Mouse (Mus musculus): ENCODE measurements around the gene Nrxn1. TPM values are rescaled to one million over a fixed set of nuclear protein-coding genes. Genes with fewer than 3 reads are reported as not detected.

Gene Nrxn1
- total and polyA plus RNA-seq, 3 experiments = 0.22 TPM; not detected in 2

DNA sequence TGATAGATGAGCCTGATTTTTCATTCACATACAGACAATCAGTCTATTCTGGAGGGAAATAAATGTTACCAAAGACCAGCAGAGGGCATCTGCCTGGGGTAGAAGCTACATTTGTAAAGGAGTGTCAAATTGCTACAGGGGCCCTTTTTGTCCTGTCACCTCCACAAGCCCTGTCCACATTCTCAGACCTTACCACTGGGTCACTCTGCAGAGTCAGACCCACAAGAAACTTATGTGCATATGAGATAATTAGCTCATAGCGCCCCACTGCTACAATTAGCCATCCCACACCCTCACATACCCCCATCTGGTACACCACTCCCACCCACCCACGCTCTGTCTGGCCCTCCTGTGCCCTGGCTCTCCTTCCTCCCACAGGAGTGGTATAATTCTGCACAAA lies 640.1 kb downstream of the Nrxn1 start:
- Histone ChIP-seq H3K4me3 (ENCODE audit: low read depth, low read length) (no peak overlapping the region), H3K4me1 (ENCODE audit: insufficient read depth, low read depth, low read length) (no peaks in the 10 kb centered on the region), H3K9me3 (replicated peaks) (peaks cover 16% of the 10 kb centered on the region), H3K36me3 (replicated peaks) (no peaks in the 10 kb centered on the region), H3K27me3 (ENCODE audit: insufficient read depth, low read length) (no peaks in the 10 kb centered on the region)
- no peak for DNase-seq (ENCODE audit: low spot score)
- TF ChIP-seq POLR2AphosphoS5 (IDR thresholded peaks at IDR 0.05; ENCODE audit: insufficient replicate concordance, low read depth, low read length) (no peak), GATA1 (IDR thresholded peaks at IDR 0.05; ENCODE audit: borderline replicate concordance, low read length) (no peak), CTCF (IDR thresholded peaks at IDR 0.05; ENCODE audit: low read depth, low read length) (no peak), GATA2 (IDR thresholded peaks at IDR 0.05; ENCODE audit: borderline replicate concordance, low read depth, low read length) (no peak), TAL1 (conservative IDR thresholded peaks at IDR 0.05; ENCODE audit: low read depth, low read length) (no peak)
- ATAC-seq (ENCODE audit: extremely low read depth, insufficient number of reproducible peaks, low FRiP score, poor library complexity, severe bottlenecking) = no peak

DNA sequence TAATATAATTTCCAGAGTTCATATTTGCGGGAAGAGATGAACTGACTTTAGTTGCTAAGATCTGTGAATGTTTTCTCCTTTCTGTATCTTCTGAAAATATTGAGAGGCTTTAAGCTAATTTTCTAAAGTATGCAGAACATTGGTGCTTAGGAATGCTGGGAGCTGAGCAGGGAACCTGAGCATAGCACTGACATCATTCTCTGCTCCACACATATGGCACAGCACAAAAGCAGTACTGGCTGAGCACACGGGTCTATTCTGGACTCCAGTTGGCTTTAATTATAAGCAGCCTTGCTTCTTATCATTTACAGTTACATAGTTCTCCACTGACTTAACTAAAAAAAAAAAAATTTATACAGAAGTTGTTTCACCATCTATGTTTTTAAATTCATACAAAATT lies 641.5 kb downstream of the Nrxn1 start:
- H3K36me3 ChIP-seq (replicated peaks) = no peaks in the 10 kb centered on the region
- DNase-seq (ENCODE audit: low spot score) (no peak), ATAC-seq (ENCODE audit: extremely low read depth, insufficient number of reproducible peaks, low FRiP score, poor library complexity, severe bottlenecking) (no peak)
- no peak overlapping the region for H3K4me3 ChIP-seq (ENCODE audit: low read depth, low read length)
- peaks cover 16% of the 10 kb centered on the region for H3K9me3 ChIP-seq (replicated peaks)
- no peak for TF ChIP-seq CTCF (IDR thresholded peaks at IDR 0.05; ENCODE audit: low read depth, low read length)
- H3K4me1 ChIP-seq (ENCODE audit: insufficient read depth, low read depth, low read length) = no peaks in the 10 kb centered on the region
- no peaks in the 10 kb centered on the region for H3K27me3 ChIP-seq (ENCODE audit: insufficient read depth, low read length)

DNA sequence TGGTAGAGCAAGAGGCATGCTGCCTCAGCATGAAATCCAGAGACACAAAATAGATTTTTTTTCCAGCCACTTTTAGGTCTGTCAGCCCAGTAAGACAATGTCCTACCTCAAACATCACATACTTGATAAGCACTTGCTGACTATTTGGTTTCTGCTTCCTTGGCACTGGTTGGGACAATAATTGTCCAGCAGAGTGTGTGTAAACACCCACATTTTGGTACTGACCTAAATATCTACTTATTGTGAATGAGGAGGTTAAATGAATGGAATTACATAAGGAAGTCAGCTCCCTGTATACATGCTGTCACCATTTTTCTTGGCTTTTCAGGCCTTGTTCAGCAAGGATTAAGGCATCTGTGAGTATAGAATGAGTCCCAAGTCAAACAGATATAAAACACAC lies 649.8 kb downstream of the Nrxn1 start:
- no peak for TF ChIP-seq TAL1 (conservative IDR thresholded peaks at IDR 0.05; ENCODE audit: low read depth, low read length)
- TF ChIP-seq GATA1 (IDR thresholded peaks at IDR 0.05; ENCODE audit: borderline replicate concordance, low read length) = no peak
- no peak for TF ChIP-seq GATA2 (IDR thresholded peaks at IDR 0.05; ENCODE audit: borderline replicate concordance, low read depth, low read length)
- no peak for TF ChIP-seq CTCF (IDR thresholded peaks at IDR 0.05; ENCODE audit: low read depth, low read length)
- TF ChIP-seq POLR2AphosphoS5 (IDR thresholded peaks at IDR 0.05; ENCODE audit: insufficient replicate concordance, low read depth, low read length) = no peak
- H3K27me3 ChIP-seq (ENCODE audit: insufficient read depth, low read length) = no peaks in the 10 kb centered on the region
- H3K36me3 ChIP-seq (replicated peaks) = no peaks in the 10 kb centered on the region
- H3K4me1 ChIP-seq (ENCODE audit: insufficient read depth, low read depth, low read length) = no peaks in the 10 kb centered on the region
- ATAC-seq (ENCODE audit: extremely low read depth, insufficient number of reproducible peaks, low FRiP score, poor library complexity, severe bottlenecking) (no peak), DNase-seq (ENCODE audit: low spot score) (no peak)
- no peaks in the 10 kb centered on the region for H3K9me3 ChIP-seq (replicated peaks)
- no peak overlapping the region for H3K4me3 ChIP-seq (ENCODE audit: low read depth, low read length)

DNA sequence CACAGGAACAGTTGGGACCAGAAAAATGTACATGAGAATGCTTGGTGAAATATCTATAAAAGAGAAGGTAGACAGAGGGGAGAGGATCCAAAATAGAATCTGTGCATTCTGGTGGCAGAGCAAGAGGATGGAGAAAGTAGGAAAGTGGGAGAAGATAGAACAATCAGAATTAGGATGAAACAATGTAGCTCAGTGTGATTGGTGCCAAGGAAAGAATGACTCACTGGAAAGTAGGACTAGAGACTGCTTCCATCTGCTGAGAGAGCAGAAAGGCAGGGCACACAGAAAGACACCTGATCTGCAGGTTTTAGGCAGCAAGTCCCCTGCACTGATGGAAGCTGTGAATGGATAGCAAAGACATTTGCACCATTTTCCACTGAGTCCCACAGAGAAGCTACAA lies 657.0 kb downstream of the Nrxn1 start:
- no peak for DNase-seq (ENCODE audit: low spot score)

DNA sequence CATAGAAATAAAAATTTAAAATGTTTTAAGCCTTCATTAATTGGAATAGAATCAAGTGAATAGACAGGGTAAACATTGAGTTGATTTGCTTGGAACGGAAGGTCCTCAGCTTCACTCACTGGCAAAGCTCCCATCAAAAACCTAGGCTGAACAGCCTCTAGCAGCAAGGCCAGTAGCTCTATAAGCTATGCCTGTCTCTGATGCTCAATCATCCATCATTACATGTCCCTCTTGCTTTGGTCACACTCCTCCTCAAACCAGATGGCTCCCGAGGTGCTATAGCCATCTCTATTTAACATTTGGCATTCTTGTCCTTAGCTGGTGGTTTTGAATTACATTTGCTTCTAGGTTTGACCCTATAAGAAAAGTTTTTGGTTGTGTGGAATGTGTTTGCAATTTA lies 657.5 kb downstream of the Nrxn1 start:
- TF ChIP-seq GATA2 (IDR thresholded peaks at IDR 0.05; ENCODE audit: borderline replicate concordance, low read depth, low read length) (no peak), POLR2AphosphoS5 (IDR thresholded peaks at IDR 0.05; ENCODE audit: insufficient replicate concordance, low read depth, low read length) (no peak), GATA1 (IDR thresholded peaks at IDR 0.05; ENCODE audit: borderline replicate concordance, low read length) (no peak), CTCF (IDR thresholded peaks at IDR 0.05; ENCODE audit: low read depth, low read length) (no peak), TAL1 (conservative IDR thresholded peaks at IDR 0.05; ENCODE audit: low read depth, low read length) (no peak)
- Histone ChIP-seq H3K36me3 (replicated peaks) (no peaks in the 10 kb centered on the region), H3K9me3 (replicated peaks) (no peaks in the 10 kb centered on the region), H3K27me3 (ENCODE audit: insufficient read depth, low read length) (no peaks in the 10 kb centered on the region), H3K4me3 (ENCODE audit: low read depth, low read length) (no peak overlapping the region), H3K4me1 (ENCODE audit: insufficient read depth, low read depth, low read length) (no peaks in the 10 kb centered on the region)
- no peak for DNase-seq (ENCODE audit: low spot score)
- ATAC-seq (ENCODE audit: extremely low read depth, insufficient number of reproducible peaks, low FRiP score, poor library complexity, severe bottlenecking) = no peak

More for the DNA sequence above, 657.0 kb downstream of the Nrxn1 start:
- TF ChIP-seq CTCF (IDR thresholded peaks at IDR 0.05; ENCODE audit: low read depth, low read length) = no peak
- TF ChIP-seq TAL1 (conservative IDR thresholded peaks at IDR 0.05; ENCODE audit: low read depth, low read length) = no peak
- no peak for TF ChIP-seq POLR2AphosphoS5 (IDR thresholded peaks at IDR 0.05; ENCODE audit: insufficient replicate concordance, low read depth, low read length)
- no peak for TF ChIP-seq GATA1 (IDR thresholded peaks at IDR 0.05; ENCODE audit: borderline replicate concordance, low read length)
- no peak for TF ChIP-seq GATA2 (IDR thresholded peaks at IDR 0.05; ENCODE audit: borderline replicate concordance, low read depth, low read length)
- no peaks in the 10 kb centered on the region for H3K36me3 ChIP-seq (replicated peaks)
- no peak for ATAC-seq (ENCODE audit: extremely low read depth, insufficient number of reproducible peaks, low FRiP score, poor library complexity, severe bottlenecking)
- no peak overlapping the region for H3K4me3 ChIP-seq (ENCODE audit: low read depth, low read length)
- H3K27me3 ChIP-seq (ENCODE audit: insufficient read depth, low read length) = no peaks in the 10 kb centered on the region
- no peaks in the 10 kb centered on the region for H3K9me3 ChIP-seq (replicated peaks)
- H3K4me1 ChIP-seq (ENCODE audit: insufficient read depth, low read depth, low read length) = no peaks in the 10 kb centered on the region

DNA sequence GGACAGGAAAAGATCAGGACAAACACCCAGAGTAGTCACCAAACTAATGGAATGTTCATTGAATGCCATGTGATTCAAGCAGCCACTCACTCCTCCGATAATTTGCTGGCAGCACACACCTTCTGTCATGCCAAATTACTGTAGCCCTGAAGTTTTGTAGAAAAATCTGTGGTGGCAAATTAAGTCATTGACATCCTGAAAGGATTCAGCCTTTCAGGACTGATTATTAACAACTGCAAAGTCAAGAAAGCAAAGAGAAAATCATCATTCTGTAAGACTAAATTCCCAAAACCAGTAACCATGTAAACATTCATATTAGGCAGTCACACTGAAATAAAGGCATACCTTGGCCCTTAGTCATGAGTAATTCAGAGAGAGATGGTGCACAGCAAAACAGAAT lies 662.7 kb downstream of the Nrxn1 start:
- no peaks in the 10 kb centered on the region for H3K4me1 ChIP-seq (ENCODE audit: insufficient read depth, low read depth, low read length)
- H3K36me3 ChIP-seq (replicated peaks) = no peaks in the 10 kb centered on the region
- no peak for TF ChIP-seq GATA1 (IDR thresholded peaks at IDR 0.05; ENCODE audit: borderline replicate concordance, low read length)
- TF ChIP-seq POLR2AphosphoS5 (IDR thresholded peaks at IDR 0.05; ENCODE audit: insufficient replicate concordance, low read depth, low read length) = no peak
- TF ChIP-seq GATA2 (IDR thresholded peaks at IDR 0.05; ENCODE audit: borderline replicate concordance, low read depth, low read length) = no peak
- no peak for TF ChIP-seq CTCF (IDR thresholded peaks at IDR 0.05; ENCODE audit: low read depth, low read length)
- no peak for TF ChIP-seq TAL1 (conservative IDR thresholded peaks at IDR 0.05; ENCODE audit: low read depth, low read length)
- no peak overlapping the region for H3K4me3 ChIP-seq (ENCODE audit: low read depth, low read length)
- no peak for DNase-seq (ENCODE audit: low spot score)
- no peak for ATAC-seq (ENCODE audit: extremely low read depth, insufficient number of reproducible peaks, low FRiP score, poor library complexity, severe bottlenecking)
- no peaks in the 10 kb centered on the region for H3K27me3 ChIP-seq (ENCODE audit: insufficient read depth, low read length)
- no peaks in the 10 kb centered on the region for H3K9me3 ChIP-seq (replicated peaks)

DNA sequence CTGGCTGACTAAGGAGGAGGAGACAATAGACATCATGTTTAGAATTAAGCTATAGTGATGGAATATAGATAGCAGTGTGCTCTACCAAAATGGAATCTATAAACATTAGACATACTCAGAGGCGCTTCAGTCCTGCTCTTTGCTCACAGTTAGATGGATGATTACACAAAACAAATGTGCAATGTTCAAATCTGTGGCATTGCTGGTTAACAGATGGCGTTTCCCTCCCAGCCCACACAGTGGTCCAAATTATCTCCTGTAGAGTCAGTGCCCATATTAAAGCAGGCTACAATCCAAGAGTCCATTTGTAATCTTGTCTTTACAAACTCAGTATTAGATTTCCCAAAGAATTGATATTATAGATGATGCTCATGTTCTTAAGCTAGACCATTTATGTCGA lies 666.9 kb downstream of the Nrxn1 start:
- no peak for ATAC-seq (ENCODE audit: extremely low read depth, insufficient number of reproducible peaks, low FRiP score, poor library complexity, severe bottlenecking)
- H3K4me3 ChIP-seq (ENCODE audit: low read depth, low read length) = no peak overlapping the region
- TF ChIP-seq CTCF (IDR thresholded peaks at IDR 0.05; ENCODE audit: low read depth, low read length) = no peak
- TF ChIP-seq POLR2AphosphoS5 (IDR thresholded peaks at IDR 0.05; ENCODE audit: insufficient replicate concordance, low read depth, low read length) = no peak
- no peak for TF ChIP-seq GATA2 (IDR thresholded peaks at IDR 0.05; ENCODE audit: borderline replicate concordance, low read depth, low read length)
- TF ChIP-seq GATA1 (IDR thresholded peaks at IDR 0.05; ENCODE audit: borderline replicate concordance, low read length) = no peak
- no peak for TF ChIP-seq TAL1 (conservative IDR thresholded peaks at IDR 0.05; ENCODE audit: low read depth, low read length)
- H3K36me3 ChIP-seq (replicated peaks) = no peaks in the 10 kb centered on the region
- H3K4me1 ChIP-seq (ENCODE audit: insufficient read depth, low read depth, low read length) = no peaks in the 10 kb centered on the region
- DNase-seq (ENCODE audit: low spot score) = no peak
- 0 out of 2 replicates have a peak, but pooled peaks cover 3% of the 10 kb centered on the region for H3K9me3 ChIP-seq (replicated peaks)
- H3K27me3 ChIP-seq (ENCODE audit: insufficient read depth, low read length) = no peaks in the 10 kb centered on the region

Measured in G1E (cell line).